Mouse (Mus musculus): ENCODE results near the gene Tstd1. TPM values are rescaled to one million over a fixed set of nuclear protein-coding genes. Genes with fewer than 3 reads are reported as not detected.

Tstd1 gene
- 3.7 and 5.0 TPM in 2 replicates for polyA plus RNA-seq (2012; rRNA removed)

GRCm38 (mm10) chr1:171418660-171419059 is at the start of gene Tstd1:
Gene Tstd1, plus strand, starts transcription at chr1:171418872.

DNA sequence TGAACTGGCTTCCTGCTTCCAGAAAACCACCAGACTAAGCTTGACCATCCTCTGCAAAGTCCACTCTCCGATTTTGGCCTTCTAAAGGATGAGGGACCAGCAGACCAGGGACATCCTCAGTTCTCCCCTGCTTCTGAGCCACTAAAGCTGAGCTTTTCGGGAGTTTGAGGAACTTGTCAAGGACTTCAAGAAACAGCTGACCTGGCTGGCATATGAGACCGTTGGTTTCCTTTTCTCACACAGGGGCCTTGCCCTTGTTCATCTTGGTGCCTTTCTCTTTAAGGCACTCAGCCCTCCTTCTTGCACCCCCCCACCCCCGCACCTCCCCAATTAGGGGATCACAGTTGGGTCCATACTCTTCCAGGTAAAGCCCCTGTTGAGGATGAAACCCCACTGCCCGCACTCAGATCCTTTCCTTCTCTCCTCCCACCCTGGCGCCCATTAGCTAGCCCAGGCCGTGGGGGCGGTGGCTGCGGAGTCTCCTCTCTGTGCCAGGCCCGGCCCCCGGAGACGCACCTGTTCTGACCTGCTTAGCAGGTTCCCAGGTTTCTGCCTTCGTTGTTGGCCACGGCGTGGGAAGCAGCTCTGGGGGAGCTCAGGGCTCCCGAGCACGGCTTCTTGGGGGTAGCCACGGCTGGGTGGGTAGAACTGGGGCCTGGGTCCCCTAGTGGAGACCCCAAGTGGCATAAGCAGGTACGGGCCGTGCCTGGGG is 48.7 kb upstream of the Tstd1 start, which contains the start of gene Nectin4:
Gene Nectin4 (plus strand): TSS at position 255 of the 712 bp plus-strand sequence.

GRCm38 (mm10) chr1:171388376-171389102 is 30.1 kb upstream of the Tstd1 start, which contains the start of gene Arhgap30:
Gene Arhgap30, plus strand, starts transcription at chr1:171388954.

GRCm38 (mm10) chr1:171410947-171411484 is 7.7 kb upstream of the Tstd1 start, which contains the start of gene Usf1:
Gene Usf1, plus strand, starts transcription at chr1:171411313.

GRCm38 (mm10) chr1:171437264-171438013 is 18.8 kb downstream of the Tstd1 start, which contains the start of gene F11r:
Gene F11r, plus strand, starts transcription at chr1:171437535.

Other genes with a start within 250 kb of the Tstd1 start
- 11.0 and 15.7 TPM in 2 replicates for gene Pcp4l1, start 222.6 kb upstream of the Tstd1 start, polyA plus RNA-seq (2012; rRNA removed)
- 0.02 and 0.04 TPM in 2 replicates for gene Nr1i3, start 204.9 kb upstream of the Tstd1 start, polyA plus RNA-seq (2012; rRNA removed)
- 29.2 and 29.8 TPM in 2 replicates for gene Tomm40l, start 196.4 kb upstream of the Tstd1 start, polyA plus RNA-seq (2012; rRNA removed)
- gene Apoa2, start 193.8 kb upstream of the Tstd1 start, polyA plus RNA-seq (2012; rRNA removed) = 41.5 and 103 TPM in 2 replicates
- gene Fcer1g, start 184.5 kb upstream of the Tstd1 start, polyA plus RNA-seq (2012; rRNA removed) = 12.5 and 17.5 TPM in 2 replicates
- gene Adamts4, start 168.5 kb upstream of the Tstd1 start, polyA plus RNA-seq (2012; rRNA removed) = 3.2 and 4.1 TPM in 2 replicates
- gene Ndufs2, start 167.5 kb upstream of the Tstd1 start, polyA plus RNA-seq (2012; rRNA removed) = 172 and 189 TPM in 2 replicates
- gene B4galt3, start 148.5 kb upstream of the Tstd1 start, polyA plus RNA-seq (2012; rRNA removed) = 47.0 and 62.1 TPM in 2 replicates
- gene Ppox, start 137.7 kb upstream of the Tstd1 start, polyA plus RNA-seq (2012; rRNA removed) = 95.5 and 100.0 TPM in 2 replicates
- gene Usp21, start 130.9 kb upstream of the Tstd1 start, polyA plus RNA-seq (2012; rRNA removed) = 96.3 and 99.2 TPM in 2 replicates
- 65.4 and 89.0 TPM in 2 replicates for gene Ufc1, start 123.8 kb upstream of the Tstd1 start, polyA plus RNA-seq (2012; rRNA removed)
- gene Dedd, start 89.7 kb upstream of the Tstd1 start, polyA plus RNA-seq (2012; rRNA removed) = 44.7 and 66.6 TPM in 2 replicates
- gene Nit1, start 73.2 kb upstream of the Tstd1 start, polyA plus RNA-seq (2012; rRNA removed) = 36.9 and 48.0 TPM in 2 replicates
- gene Pfdn2, start 73.2 kb upstream of the Tstd1 start, polyA plus RNA-seq (2012; rRNA removed) = 141 and 293 TPM in 2 replicates
- 1.9 and 2.2 TPM in 2 replicates for gene Klhdc9, start 58.1 kb upstream of the Tstd1 start, polyA plus RNA-seq (2012; rRNA removed)
- gene Nectin4, start 48.8 kb upstream of the Tstd1 start, polyA plus RNA-seq (2012; rRNA removed) = 0.95 and 1.1 TPM in 2 replicates
- gene Arhgap30, start 29.9 kb upstream of the Tstd1 start, polyA plus RNA-seq (2012; rRNA removed) = 0.92 and 1.7 TPM in 2 replicates
- 99.5 and 131 TPM in 2 replicates for gene Usf1, start 7.6 kb upstream of the Tstd1 start, polyA plus RNA-seq (2012; rRNA removed)
- gene F11r, start 18.7 kb downstream of the Tstd1 start, polyA plus RNA-seq (2012; rRNA removed) = 7.0 and 10.3 TPM in 2 replicates
- 9.4 and 11.0 TPM in 2 replicates for gene Alyref2, start 84.6 kb downstream of the Tstd1 start, polyA plus RNA-seq (2012; rRNA removed)
- not detected in 2 replicates for gene Itln1, start 116.4 kb downstream of the Tstd1 start, polyA plus RNA-seq (2012; rRNA removed)
- gene Cd244a, start 140.3 kb downstream of the Tstd1 start, polyA plus RNA-seq (2012; rRNA removed) = 0.05 TPM in 1 of 2 replicates, not detected in the other
- gene Ly9, start 188.5 kb downstream of the Tstd1 start, polyA plus RNA-seq (2012; rRNA removed) = 0.07 and 0.18 TPM in 2 replicates
- gene Slamf7, start 234.2 kb downstream of the Tstd1 start, polyA plus RNA-seq (2012; rRNA removed) = 0.01 TPM in 1 of 2 replicates, not detected in the other